Mouse (Mus musculus): ENCODE data around the gene Ntm.

Ntm gene

DNA sequence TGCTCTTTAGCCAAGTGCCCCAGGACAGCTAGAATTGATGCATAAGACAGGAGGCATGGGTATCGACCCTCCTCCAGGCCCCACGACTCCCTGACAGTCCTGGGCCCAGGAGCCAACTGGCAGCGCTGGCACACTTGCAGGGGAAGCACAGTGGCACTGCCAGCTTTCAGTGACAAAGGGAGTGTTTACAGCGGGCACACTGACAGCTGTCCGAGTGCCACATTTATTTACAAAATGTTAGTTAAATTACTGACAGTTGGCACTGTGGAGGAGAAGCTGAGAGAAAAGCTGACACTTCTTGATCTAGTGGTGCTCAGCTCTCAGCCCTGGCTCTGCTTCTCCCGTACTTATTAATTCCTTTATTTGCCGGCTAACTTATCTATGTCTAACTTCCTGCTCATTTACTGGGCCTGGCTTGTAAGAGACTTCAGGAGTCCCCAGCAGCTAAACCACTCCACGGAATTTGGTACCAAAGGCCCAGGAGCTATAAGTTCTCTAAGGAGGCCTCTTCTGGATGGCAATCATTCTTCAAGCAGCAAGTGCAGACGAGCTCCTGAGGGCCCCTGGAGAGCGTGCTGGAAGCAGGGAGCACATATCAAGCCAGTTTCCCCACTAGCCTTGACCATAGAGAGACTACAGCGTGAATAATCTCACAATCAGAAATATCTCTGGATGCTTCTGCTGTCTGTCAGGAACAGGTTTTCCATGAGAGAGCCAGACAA lies 572.0 kb downstream of the Ntm start:
- no peak for DNase-seq

DNA sequence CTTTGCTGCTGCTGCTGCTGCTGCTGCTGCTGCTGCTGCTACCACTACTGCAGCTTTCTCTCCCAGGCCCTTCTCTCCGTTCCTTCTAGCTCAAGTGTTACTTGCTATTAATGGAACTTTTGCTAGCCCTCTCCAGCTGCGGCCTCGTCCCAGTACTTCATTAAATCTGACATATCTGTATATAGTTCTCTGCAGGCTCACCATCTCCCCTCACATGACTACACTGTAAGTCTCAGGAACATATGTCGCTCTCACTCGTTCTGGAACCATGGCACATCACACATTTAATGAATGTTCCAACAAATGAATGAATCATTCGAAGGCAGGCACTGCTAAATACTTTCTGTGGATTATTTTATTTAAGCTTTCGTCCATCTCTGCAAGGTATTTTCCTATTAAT lies 573.7 kb downstream of the Ntm start:
- no peak for DNase-seq

DNA sequence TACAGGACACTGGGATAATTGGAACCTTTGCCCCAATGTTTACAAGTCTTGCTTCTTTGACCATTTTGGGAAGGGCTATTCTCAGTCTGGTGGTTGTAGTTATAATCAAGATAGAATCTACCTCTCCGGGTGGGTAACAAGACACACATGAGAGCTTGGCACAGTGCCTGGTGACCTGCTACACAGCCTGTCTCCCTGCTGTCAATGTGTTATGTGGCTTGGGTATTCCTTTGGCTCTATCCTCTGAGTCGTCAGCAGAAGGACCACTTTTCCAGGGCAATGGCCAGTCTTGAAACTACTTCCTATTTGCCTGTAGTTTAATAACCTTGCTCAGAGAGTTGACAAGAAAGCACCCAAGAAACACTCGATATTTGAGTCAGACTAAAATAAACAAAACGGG lies 575.8 kb downstream of the Ntm start:
- no peak for DNase-seq

DNA sequence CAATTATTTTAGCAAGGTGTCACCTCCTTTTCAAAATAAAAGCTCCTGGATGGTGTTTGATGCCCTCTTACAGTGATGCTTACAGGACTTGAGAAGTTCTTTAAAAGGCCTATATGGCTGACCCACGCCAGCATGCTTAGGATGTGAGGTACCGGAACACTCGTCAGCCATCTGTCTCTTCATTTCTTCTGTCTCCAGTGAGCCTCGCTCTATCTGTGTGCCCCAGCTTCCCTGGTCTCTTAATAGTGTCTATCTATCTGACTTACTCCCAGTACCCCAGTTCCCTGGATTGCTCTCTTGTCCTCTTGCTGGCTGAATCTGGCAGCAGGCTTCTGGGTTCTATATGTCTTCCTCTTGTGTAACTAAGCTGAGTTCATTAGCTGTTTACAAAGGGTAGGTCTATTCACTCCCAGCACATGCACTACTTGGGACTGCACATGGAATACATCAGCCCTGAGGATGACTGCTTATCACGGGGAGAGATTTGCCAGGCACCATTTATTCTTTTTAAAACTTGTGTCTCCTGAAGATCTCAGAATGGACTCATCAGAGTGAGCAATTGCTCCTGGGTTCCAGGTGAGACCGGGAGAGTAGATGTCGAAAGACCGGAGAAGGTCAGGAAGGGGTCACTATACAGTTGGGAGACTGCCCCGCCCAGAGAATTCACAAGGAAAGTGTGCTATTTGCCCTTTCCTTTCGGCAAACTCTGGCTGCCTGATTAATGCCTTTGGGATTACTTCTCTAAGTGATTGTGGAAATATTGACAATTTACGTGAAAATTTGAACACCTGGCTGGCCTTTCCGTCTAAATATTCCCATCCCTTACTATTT lies 585.6 kb downstream of the Ntm start:
- no peak for DNase-seq

DNA sequence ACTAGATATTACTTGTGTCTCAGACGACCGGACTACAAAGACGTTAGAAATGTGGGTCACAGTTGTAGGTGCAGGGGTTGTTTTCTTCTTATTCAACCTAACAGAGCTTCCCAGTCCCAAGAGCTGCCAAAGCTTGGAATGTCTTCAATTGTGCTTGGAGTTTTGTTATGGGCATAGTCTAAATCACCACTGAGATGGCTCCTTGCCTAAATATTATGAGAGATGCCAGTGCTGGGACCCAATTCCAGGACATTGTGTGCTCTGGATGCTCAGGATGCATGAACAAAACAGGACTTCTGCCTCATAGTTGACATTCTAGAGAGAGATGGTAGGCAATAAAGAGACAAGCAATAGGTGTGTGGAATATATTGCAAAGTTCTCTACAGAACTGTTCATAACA lies 591.6 kb downstream of the Ntm start:
- DNase-seq = no peak

DNA sequence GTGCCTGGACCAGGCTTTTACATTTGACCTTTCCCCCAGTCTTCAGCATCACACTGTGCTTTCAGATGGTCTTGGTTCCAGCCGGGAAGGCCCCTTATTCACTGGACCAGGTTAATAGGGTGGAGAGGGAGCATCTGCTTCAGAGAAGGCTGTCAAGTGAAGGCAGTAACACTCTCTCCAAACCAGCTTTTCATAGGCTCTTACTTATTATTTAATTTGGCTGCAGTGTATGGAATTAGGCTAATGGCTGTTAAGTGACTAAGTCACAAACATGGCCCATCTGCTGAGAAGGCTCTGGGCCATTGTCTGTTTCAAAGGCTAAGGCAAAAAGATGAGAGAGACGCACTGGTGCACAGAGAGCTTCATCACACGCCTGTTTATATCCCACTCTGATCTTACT lies 593.3 kb downstream of the Ntm start:
- no peak for DNase-seq

DNA sequence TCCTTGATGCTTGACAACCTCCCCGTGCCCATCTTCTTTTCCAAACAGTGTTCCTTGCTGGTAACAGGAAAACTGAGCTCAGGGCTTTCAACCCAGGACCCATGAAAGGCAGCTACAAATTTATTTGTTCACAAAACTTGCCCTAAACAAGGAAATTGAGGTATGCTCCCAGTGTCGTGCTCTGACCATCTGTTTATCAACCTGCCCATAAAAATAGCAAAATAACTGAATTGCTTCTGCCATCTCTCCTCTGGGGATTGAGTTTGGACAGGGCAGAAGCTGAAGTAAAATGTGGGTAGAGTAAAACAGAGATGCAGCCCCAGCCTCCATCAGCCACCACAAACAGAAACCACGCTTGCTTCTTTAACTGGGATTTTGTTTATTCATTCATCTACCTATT lies 594.6 kb downstream of the Ntm start:
- no peak for DNase-seq

DNA sequence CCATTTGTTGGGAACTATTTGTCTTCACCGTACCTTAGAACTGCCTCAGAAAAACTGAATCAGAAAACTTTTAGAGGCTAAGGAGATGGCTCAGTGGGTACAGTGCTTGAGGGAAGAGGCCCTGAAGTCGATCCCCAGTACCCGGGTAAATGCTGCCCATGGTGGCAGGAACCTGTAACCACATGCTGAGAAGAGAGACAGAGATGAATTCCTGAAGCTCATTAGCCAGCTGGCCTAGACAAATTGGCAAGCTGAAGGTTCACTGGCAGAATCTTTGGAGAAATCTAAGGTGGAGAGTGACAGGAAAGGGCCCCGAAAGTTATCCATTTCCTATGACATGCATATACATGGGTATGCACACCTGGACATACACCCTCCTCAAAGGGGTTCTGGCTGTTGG lies 605.1 kb downstream of the Ntm start:
- DNase-seq = no peak

DNA sequence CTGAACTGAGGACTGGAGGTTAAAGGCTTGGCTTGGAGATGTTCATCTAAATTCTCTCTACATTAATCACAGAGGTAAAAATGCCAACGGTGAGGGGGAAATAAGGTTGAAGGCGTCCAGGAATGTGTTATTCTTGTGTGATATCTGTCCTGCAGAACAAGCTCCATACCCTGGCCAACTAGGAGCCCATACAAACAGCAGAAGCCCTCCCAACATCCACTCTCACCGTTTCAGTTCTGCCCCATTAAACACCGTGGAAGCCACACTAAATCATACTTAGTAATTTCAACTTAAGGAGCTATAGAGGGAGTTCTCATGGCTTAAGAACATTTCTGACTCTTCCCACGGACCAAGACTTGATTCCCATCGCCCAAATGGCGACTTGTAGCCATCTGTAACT lies 620.6 kb downstream of the Ntm start:
- DNase-seq = no peak

DNA sequence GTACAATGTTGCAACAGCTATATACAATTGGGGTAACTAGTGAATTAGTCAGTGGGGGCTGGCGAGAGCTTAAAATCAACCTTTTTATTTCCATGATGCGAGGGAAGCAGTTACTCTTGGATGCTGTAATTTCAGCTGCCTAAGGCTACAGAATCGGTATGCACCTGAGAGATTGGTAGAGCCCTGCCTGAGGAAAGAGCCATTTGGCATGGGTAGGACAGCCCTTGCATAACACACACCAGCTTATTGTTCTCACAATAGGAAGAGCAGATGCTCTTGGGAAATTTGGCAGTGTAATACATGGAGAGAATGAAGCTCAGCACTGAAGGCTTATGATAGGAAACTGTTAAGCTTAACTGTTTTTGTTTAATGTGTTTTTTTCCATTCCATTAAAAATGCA lies 621.6 kb downstream of the Ntm start:
- no peak for DNase-seq

DNA sequence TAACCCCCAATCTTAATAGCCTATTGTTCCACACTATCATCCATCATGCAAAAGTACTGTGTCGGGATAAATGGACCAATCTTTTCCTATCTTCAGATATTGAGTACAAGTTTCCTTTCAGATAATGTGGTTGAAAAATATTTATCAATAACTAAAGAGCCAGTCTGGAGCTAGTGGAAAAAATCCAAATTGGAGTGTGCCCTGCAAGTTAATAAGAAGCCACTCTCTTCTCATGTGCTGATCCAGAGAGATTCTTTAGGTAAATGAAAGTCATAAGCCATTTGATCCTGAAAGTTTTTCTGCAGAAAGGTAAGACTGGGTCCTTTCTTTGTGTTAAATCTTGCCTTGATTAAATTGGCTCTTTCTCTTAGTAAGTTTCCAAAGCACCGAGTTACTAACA lies 627.3 kb downstream of the Ntm start:
- no peak for DNase-seq

DNA sequence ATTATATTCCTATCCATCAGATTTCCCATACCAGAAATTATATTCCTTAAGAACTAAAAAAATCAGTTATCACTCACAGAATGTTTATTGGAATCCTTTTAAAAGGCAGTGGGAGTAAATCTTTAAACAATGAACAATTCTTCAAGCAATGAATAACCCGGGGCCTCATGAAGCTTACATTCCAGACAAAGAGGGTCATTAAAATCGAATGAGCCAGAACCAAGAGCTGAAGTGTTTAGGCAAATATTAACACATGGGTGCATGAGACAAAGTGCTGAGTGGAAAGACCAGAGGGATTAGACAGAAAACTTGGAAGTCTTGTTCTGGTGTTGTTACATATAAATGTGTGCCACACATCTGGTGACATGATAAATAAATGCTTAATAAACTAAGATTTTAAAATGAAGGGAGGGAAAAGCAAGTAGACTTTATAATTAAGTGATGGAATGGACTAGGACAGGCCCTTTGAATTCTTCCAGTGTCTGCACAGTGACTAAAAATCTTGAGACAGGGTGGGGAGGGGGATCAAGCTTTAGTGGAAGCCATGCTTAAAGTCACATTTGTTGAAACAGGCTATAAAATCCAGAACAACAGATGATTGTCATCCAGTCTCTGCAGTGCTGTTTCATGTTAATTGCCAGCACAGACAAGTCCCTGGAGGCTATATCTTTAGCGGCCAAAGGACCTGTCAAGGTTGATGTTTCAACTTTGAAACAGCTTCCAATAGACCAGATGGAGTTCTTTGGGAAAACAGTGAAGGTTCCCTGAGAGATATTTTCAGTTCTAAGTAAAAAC lies 630.4 kb downstream of the Ntm start:
- peak in 1 of 2 experiments; percentile 6 for DNase-seq

DNA sequence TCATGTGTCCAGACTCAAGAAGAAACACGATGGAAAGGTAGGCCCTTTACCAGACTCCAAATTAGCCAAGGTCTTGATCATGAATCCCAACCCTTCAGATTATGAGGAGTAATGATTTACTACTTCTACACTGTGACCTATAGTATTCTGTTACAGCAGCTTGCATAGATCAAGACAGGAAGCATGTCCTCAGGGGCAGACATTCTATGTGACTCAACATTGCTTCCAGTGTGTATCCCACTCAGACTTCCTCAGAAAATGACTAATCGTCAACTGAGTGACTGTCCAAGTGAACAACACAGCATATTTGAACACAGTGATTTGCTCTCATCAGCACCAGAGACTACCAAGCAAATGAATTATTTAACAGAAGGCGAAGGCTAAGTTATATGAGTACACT lies 632.5 kb downstream of the Ntm start:
- no peak for DNase-seq

DNA sequence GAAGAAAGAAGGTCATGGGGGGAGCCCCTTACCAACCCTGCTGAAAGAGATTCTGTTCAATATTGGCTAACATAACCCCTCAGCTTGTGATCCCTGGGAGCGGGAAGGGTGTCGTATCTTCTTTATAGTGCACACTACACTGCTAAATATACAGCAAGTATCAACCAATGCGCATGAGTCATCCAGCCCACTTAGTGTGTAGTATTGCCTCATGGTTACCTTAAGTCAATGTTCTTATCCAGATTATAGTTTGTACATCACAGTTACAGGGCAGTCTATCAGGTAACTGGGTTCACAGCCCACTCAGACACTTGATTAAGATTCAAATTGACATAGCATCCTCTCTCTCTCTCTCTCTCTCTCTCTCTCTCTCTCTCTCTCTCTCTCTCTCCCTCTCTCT lies 636.7 kb downstream of the Ntm start:
- DNase-seq = no peak

DNA sequence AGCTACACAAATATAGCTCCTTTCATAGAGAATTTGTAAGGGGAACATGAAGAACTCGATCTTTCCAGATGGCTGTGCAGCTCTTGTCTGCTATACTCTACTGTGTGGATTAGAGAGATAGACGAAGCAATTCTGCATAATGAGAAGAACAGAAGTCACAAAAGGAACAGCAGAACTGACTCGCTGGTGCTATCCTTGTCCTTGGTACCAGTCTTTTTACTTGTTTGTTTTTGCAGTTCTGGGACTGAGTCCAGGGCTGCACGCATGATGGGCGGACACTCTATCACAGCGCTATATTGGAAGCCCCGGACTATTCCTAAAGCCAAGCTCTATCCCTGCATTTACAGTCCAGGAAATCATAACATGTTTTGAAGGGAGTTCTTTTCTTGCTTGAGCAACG lies 637.8 kb downstream of the Ntm start:
- no peak for DNase-seq

DNA sequence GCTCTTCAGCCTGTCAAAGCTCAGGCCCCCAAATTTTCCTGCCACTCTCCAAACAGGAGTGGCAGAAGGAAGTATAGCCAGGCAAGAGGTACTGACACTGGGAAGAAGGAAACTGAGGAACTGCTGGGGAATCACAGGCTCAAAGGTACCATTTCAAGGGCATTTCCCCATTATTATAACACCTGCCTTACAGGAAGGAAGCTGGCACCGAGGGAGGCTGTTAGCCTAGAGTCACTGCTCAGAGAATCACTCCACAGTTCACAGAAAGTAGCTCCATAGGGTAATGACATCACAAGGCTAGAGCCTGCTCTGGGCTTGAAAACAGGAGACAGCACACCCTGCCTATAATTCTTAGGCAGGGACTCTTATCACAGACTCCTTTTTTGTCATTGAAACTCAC lies 643.7 kb downstream of the Ntm start:
- DNase-seq = no peak

DNA sequence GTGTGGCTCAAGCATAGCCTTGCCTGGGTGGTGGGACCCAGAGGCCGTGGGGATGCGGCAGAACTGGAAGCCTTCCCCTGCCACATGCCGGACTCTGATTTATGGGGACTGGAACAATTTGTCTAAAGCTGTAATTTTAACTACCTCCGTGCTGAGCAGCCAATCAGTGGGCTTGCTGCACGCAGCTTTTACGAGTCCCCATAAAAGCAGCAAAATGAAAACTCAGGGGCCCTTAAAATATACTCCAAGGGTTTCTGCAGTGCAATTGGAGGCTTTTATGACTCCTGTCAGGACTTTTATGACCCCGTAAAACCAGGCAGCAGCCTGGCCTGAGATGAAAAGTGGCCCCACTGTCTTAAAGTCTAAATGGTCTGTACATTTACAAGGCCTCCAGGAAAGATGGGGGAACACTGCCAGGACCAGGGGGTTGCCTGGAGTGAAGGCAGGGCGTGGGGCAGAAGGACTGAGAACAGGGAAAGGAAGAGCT lies 644.2 kb downstream of the Ntm start:
- no peak for DNase-seq

DNA sequence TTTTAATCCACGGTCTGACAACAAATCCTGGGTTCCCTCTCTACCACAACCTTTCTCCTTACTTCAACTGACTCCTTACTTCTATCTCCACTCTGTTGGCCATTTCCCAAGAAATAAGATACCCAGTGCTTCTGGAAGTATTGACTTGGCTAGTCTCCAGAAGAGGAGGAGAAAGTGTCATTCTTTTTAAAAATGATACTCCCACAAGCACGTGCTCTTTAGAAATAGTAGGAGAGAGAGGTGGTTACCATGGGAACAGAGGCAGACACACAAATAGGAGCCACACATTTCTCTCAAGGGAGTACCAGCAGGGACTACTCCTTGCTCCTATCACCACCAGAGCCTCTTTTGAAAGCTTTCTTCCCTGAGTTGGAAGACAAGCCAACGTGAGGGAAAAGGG lies 645.3 kb downstream of the Ntm start:
- no peak for DNase-seq

DNA sequence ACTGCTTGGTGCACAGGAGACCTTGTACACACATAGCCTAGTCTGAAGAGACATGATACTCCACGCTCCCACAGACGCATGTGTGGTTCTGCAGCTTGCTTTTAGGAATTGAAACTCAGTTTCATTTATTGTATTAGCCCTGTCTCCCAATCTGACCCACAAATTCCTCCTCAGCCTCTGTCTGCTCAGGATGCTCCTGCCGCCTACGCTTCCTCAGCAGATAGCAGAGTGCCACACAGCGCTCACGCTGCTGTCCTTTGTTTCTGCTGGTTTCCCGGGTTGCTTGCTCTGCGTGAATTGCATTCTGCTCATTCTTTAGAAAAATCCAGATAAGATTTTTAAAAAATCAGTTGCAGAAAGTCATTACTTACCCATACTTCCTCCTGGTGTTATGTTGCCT lies 647.1 kb downstream of the Ntm start:
- DNase-seq = no peak

DNA sequence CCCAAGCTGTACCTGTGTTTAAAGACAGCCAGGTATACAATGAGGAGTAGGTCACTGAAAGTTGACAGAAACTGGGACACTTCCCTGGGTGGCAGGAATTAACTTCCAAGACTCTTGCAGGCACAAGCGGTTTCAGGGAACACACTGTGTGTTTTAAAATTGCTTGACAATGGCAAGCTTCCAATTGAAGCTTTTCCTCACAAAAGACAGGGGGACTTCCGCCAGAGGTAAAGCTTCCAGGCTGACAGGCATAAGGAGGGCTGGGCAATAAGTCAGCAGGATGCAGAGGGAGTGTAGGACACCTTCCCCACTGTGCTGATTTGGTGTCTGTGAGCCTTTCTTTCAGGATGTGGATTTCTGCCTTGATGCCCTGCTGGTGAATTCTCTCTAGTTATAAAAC lies 656.0 kb downstream of the Ntm start:
- DNase-seq = no peak

DNA sequence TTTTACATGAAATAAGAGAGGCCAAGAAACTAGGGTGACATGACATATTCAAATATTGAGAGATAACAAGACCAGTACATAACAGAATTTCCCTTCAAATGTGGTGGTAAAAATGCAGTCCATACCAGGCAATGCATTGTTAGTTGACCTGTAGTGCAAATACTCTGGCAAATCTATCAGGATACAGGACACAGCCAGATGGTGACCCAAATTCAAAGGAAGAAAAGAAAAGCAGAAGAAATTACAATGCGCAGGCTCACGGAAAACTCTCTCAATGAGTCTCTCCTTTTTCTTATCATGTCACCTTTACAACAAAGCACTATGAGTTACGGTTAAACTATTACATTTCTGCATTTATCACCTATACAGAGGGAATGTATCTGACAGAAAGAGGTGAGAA lies 664.6 kb downstream of the Ntm start:
- DNase-seq = no peak

DNA sequence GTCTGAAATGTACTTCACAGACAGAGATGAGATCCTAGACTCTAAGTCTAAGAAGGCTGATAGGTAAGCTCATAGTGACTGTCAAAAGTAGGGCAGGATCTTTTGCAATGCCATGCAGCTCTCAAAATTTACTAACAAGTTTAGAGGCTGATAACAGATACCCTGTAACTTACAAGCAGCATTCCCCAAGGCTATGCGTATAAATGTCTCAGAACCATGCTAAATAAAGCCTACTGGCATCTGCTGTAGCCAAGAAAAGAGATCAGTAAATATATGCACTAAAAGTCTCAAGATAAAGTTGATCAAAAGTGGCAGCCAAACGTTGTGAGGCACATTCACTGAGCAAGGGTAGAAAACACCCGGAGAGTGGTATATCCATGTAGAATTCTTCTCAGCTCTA lies 666.2 kb downstream of the Ntm start:
- DNase-seq = no peak

DNA sequence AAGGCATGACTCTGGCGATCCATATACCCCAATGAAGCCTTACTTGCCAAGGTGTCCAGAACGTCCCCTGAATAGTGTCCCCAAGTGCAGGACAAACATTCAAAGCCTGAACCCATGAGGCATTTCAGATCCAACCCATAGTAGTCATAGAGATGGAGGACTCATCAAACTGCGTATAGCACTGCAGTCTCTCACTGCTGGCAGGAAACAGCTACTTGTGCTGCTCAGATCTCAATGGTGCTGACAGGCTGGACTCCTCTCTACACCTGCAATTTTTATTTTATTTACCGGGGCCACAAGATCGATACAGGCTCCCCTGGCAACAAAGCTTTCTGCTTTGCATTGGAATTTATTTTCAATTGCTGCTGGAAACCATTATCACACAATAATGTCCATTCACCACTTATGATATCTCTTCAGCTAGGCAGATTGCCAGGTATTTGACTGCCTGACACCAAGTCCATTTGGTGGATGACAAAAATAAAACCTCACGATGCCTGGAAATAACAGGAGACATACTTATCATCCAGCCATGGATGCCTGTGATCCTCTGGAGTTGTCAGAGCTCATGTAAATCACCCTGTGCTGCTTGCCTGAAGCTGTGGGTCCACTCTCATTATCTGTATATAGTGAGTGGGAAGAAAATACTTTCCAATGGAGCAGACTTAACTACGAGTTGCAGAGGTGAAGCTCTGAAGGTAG lies 674.8 kb downstream of the Ntm start:
- DNase-seq = no peak
